Mouse (Mus musculus) neural tube, embryonic 11.5 days (tissue): ENCODE measurements at regions not wholly inside any gene's neighbourhood (a gene's known extent, or its start where the extent isn't known, plus 50 kb on each side); places are given as distances from the start of the nearest gene placed in this dataset.

Source experiments
- ATAC-seq: fragments of 200-750 bp; cut with Nextera tagmentation; 2 replicates; pipeline ENCODE4 v1.8.0; 2017; ENCODE audit warnings: moderate number of reproducible peaks, mild to moderate bottlenecking, moderate TSS enrichment, moderate library complexity; ENCODE audit not compliant: insufficient read depth, low FRiP score, low TSS enrichment
- DNase-seq: peaks from one replicate; pipeline ENCODE4 v3.0.0-alpha.2; 2015; ENCODE audit warnings: low spot score
- H3K27ac ChIP-seq: fragments of 300-500 bp; sonication (generic); 2 replicates; pipeline ENCODE4 v1.5.1; 2014; ENCODE audit warnings: low read depth, mild to moderate bottlenecking, low read length
- H3K27me3 ChIP-seq: fragments of 300-500 bp; sonication (generic); 2 replicates; pipeline ENCODE4 v1.6.1; 2014; ENCODE audit warnings: mild to moderate bottlenecking, low read length, mixed read lengths; ENCODE audit not compliant: control insufficient read depth, insufficient read depth
- H3K36me3 ChIP-seq: fragments of 300-500 bp; sonication (generic); 2 replicates; pipeline ENCODE4 v1.6.1; 2014; ENCODE audit warnings: mild to moderate bottlenecking, low read length, moderate library complexity, mixed read lengths; ENCODE audit not compliant: control insufficient read depth, insufficient read depth
- H3K4me1 ChIP-seq: fragments of 300-500 bp; sonication (generic); 2 replicates; pipeline ENCODE4 v1.6.1; 2014; ENCODE audit warnings: low read length, mixed read lengths; ENCODE audit not compliant: control insufficient read depth, insufficient read depth
- H3K4me2 ChIP-seq: fragments of 300-500 bp; sonication (generic); 2 replicates; pipeline ENCODE4 v1.6.1; 2014; ENCODE audit warnings: low read depth, mild to moderate bottlenecking, moderate library complexity
- H3K4me3 ChIP-seq: fragments of 300-500 bp; sonication (generic); 2 replicates; pipeline ENCODE4 v1.5.1; 2014; ENCODE audit warnings: low read depth, low read length
- H3K9ac ChIP-seq: fragments of 300-500 bp; sonication (generic); 2 replicates; pipeline ENCODE4 v1.6.1; 2014; ENCODE audit warnings: mild to moderate bottlenecking, low read length
- H3K9me3 ChIP-seq: fragments of 300-500 bp; sonication (generic); 2 replicates; pipeline ENCODE4 v1.6.1; 2016; ENCODE audit warnings: low read length; ENCODE audit not compliant: control insufficient read depth
- WGBS: fragments of 180-500 bp; shearing (Covaris S2); extraction: QIAGEN DNeasy Blood & Tissue Kit; methylation state at CpG from one replicate; pipeline ENCODE4 v1.1.7; 2014; 5-methylcytosine and 5-hydroxymethylcytosine counted together

DNA sequence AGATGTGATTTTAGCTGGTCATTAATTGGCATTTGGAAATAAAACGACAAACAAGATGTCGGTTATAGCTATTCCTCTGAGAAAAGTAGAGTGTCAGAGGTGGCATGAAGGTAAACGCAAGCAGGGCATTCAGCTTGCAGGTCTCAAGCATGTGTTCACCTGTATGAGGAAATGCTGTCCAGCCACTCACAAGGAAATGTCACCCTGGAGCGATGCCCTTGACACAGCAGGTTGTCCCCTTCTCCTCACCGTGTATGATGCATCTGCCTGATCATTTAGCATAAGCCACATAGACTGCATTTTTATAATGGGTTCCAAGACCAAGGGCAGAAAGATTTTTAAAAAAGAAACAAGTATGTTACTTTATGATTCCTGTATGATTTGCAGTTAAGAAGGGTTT, 83.9 kb upstream of the Peli1 start:
- no peak for DNase-seq
- Histone ChIP-seq H3K4me2 (no peak overlapping the region), H3K4me3 (no peak overlapping the region), H3K36me3 (no peaks in the 10 kb centered on the region), H3K27ac (no peak overlapping the region), H3K9ac (no peak overlapping the region), H3K27me3 (no peaks in the 10 kb centered on the region), H3K9me3 (no peaks in the 10 kb centered on the region), H3K4me1 (0 out of 2 replicates have a peak, but pooled peaks cover 2% of the 10 kb centered on the region)
- ATAC-seq = no peak
- 89% methylated on average over 5 of the region's 5 CpGs for WGBS

DNA sequence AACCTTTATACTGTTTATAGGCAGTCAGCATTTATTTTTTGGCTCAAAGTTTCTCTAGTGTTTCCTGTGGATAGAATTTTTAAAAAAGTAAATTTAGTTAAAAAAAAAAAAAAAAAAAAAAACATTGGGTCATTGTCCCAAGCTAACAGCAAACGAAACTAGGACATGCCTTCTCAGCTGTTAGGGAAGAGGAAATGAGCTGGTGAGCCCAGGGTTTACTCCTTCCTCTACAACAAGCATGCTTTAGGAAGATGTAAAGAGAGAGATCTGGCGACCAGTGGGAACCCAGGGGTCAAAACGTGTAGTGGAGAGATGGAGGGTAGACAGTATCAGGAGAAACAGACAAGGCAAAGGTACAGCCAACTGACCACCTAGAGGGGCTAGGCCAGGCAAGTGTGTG, 81.6 kb upstream of the Peli1 start:
- ATAC-seq = no peak
- Histone ChIP-seq H3K27me3 (no peaks in the 10 kb centered on the region), H3K4me3 (no peak overlapping the region), H3K36me3 (no peaks in the 10 kb centered on the region), H3K27ac (no peak overlapping the region), H3K9ac (no peak overlapping the region), H3K4me1 (0 out of 2 replicates have a peak, but pooled peaks cover 2% of the 10 kb centered on the region), H3K9me3 (no peaks in the 10 kb centered on the region), H3K4me2 (no peak overlapping the region)
- no peak for DNase-seq
- WGBS = 78% methylated on average over 3 of the region's 3 CpGs

DNA sequence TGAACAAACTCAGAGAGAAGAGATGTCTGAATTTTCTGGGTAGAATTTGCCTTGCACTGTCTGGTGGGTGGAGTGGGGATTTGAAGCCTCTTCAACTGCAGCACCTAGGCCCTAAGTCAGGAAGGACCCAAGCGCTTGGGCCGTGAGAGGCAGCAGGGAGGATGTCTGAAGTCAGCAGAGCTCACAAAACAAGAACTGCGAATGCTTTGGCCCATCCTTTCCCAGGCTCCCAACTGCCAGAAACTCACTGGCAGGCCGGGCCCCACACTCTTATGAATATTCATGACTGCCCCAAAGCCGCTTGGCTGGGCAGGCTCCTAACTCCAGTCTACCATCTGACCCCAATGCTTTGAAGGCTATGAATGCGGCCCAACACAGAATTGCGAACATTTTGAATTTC, 80.2 kb upstream of the Peli1 start:
- no peaks in the 10 kb centered on the region for H3K36me3 ChIP-seq
- no peaks in the 10 kb centered on the region for H3K27me3 ChIP-seq
- DNase-seq (peak; percentile 57), ATAC-seq (peak; percentile 81; the same call in 1 of the 2 replicates)
- WGBS = 28% methylated on average over 7 of the region's 7 CpGs
- H3K4me2 ChIP-seq = no peak overlapping the region
- H3K4me3 ChIP-seq = no peak overlapping the region
- H3K4me1 ChIP-seq = 0 out of 2 replicates have a peak, but pooled peaks cover 2% of the 10 kb centered on the region
- H3K9me3 ChIP-seq = no peaks in the 10 kb centered on the region
- H3K9ac ChIP-seq = no peak overlapping the region
- H3K27ac ChIP-seq = no peak overlapping the region

DNA sequence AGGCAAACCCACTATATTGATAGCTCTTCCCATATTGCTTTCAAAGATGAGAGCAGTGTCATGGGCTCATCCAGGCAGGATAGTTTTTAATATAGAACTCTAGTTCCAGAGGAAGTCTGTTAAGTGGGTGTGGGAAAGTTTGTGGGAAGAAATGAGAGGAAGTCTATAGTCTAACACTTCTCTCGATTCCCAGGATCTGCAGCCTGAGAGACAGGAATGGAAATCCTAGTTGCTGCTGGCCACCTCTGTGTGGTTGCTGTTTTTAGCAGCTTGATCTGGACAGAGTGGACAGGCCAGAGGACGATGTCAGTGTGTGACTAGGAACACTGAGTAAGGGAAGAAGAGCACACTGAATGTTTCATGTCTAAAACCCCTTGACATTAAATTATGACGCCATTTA, 76.8 kb upstream of the Peli1 start:
- no peak overlapping the region for H3K4me2 ChIP-seq
- ATAC-seq (no peak), DNase-seq (no peak)
- H3K4me3 ChIP-seq = no peak overlapping the region
- H3K36me3 ChIP-seq = no peaks in the 10 kb centered on the region
- 71% methylated on average over 3 of the region's 3 CpGs for WGBS
- H3K27ac ChIP-seq = no peak overlapping the region
- H3K27me3 ChIP-seq = no peaks in the 10 kb centered on the region
- H3K9ac ChIP-seq = no peak overlapping the region
- no peaks in the 10 kb centered on the region for H3K9me3 ChIP-seq
- H3K4me1 ChIP-seq = peaks cover 5% of the 10 kb centered on the region; the same call in 1 of the 2 replicates

DNA sequence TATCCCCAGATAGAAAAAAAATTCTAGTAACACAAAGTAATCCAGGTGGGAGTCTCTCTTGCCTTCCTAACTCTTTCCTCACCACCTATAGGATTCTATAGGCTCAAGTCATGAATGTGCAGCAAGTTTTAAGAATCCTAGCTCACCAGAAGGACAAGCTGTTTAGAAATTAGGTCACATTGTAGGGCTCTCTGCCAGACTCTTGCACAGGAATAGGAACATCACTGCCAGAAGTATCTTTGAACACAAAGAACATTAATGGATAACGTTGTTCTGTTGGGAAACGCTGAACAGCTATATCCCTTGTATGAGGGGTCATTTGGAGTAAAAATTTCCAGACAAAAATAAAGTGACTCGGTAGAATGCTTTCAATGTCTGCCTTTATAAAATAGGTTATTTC, 75.6 kb upstream of the Peli1 start:
- Histone ChIP-seq H3K4me1 (peaks cover 3% of the 10 kb centered on the region; the same call in 1 of the 2 replicates), H3K4me3 (no peak overlapping the region), H3K9ac (no peak overlapping the region), H3K9me3 (no peaks in the 10 kb centered on the region), H3K27ac (no peak overlapping the region), H3K36me3 (no peaks in the 10 kb centered on the region), H3K27me3 (no peaks in the 10 kb centered on the region), H3K4me2 (no peak overlapping the region)
- ATAC-seq (no peak), DNase-seq (no peak)
- 91% methylated on average over 3 of the region's 3 CpGs for WGBS

DNA sequence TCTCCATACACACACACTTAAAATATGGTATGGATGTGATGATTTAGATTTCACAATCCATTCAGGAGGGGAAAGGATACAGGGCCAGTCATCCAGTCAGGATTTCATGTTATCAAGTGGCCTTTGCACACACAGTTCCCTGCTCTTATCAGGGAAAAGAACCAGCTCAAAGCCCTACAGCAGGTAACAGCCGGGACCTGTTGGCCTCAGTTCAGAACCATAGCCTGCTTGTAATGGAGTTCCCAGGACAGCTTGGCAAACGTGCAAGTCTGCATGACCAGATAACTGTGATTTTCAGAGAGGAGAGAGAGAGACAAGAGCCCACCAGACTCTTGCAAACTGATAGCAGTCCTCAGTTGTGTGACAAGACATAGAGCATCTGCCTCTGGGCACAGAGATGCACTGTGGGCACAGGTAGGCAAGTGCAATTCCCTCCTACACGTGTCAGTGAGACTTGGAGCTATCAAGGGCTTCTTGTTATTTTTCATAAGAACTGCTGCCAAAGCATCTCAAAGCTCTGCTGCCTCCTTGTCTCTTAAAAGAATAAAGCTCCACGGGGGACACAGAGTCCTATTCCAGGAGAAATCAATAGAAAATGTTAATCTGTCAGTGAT, 74.9 kb upstream of the Peli1 start:
- WGBS = 37% methylated on average over 4 of the region's 4 CpGs
- Histone ChIP-seq H3K4me3 (no peak overlapping the region), H3K9ac (no peak overlapping the region), H3K36me3 (no peaks in the 10 kb centered on the region), H3K4me1 (peaks cover 3% of the 10 kb centered on the region; the same call in 1 of the 2 replicates), H3K27ac (no peak overlapping the region), H3K9me3 (no peaks in the 10 kb centered on the region), H3K4me2 (no peak overlapping the region), H3K27me3 (no peaks in the 10 kb centered on the region)
- ATAC-seq (no peak), DNase-seq (no peak)

DNA sequence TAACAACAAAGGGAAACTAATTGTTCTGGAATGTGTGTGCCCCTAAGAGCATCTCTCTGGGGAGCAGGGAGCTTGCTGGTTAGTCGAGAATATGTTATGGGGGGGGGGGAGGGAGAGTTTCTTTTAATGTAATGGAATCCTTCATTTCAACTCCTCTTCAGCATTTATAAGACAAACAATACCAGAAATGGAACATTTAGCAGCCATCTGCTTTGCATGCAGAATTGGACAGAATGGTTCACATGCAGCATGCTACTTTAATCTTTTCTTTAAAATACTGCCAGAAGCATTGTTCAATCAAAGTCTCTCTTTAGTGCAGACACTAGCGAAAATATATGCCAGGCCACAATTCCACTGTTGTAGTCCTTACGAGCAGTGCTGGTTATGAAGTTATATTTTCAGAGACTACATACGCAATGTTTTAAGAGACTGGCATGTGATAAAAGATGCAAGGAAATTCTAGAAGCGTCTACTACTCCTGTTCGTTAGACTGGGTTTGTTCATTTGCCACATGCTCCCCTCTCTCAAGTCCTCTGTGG, 74.2 kb upstream of the Peli1 start:
- ATAC-seq = no peak
- Histone ChIP-seq H3K4me1 (peaks cover 3% of the 10 kb centered on the region; the same call in 1 of the 2 replicates), H3K9me3 (no peaks in the 10 kb centered on the region), H3K9ac (no peak overlapping the region), H3K27ac (no peak overlapping the region), H3K4me3 (no peak overlapping the region), H3K36me3 (no peaks in the 10 kb centered on the region), H3K27me3 (no peaks in the 10 kb centered on the region), H3K4me2 (no peak overlapping the region)
- DNase-seq = no peak
- WGBS = 62% methylated on average over 6 of the region's 6 CpGs

DNA sequence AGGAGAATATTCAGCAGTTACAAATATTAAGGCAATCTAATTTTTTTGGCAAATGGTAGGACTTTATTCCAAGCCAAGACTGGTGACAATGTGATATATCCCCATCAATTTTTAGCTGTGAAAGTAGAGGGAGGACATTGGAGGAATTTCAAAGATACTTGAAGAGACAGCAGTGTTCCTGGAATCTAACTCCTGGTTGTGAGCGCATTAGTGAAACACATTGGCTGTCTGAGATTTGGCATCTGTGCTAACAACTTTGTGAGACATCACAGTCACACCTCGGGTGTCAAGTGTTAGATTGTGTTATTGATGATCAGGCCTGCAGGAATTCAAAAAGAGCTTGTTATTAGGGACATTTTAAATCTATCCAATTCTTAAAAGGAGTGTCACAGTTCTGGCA, 71.3 kb upstream of the Peli1 start:
- no peak for DNase-seq
- Histone ChIP-seq H3K4me1 (peaks cover 3% of the 10 kb centered on the region; the same call in 1 of the 2 replicates), H3K4me2 (no peak overlapping the region), H3K4me3 (no peak overlapping the region), H3K36me3 (no peaks in the 10 kb centered on the region), H3K27ac (no peak overlapping the region), H3K9ac (no peak overlapping the region), H3K27me3 (no peaks in the 10 kb centered on the region), H3K9me3 (no peaks in the 10 kb centered on the region)
- ATAC-seq = no peak
- 78% methylated on average over 2 of the region's 2 CpGs for WGBS

DNA sequence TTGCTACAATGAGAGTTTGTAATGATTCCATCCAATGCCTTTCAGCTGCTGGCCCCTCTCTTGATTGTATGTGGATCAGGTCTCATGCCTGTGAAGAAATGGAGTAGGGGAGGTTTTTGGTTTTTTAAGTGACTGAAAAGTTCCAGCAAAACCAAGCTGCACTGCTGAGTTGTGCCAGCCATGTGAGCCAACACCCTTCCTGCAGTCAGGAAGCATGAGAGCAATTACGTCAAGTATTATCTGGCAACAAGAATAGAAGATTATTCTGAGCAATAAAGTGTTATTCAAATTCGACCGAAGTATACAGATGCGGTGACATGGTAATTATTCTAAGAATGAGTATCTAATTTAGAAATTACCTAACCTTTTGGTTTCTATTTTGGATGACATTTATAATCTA, 67.0 kb upstream of the Peli1 start:
- Histone ChIP-seq H3K9ac (no peak overlapping the region), H3K4me1 (no peaks in the 10 kb centered on the region), H3K9me3 (no peaks in the 10 kb centered on the region), H3K36me3 (no peaks in the 10 kb centered on the region), H3K4me2 (no peak overlapping the region), H3K27ac (no peak overlapping the region), H3K27me3 (no peaks in the 10 kb centered on the region), H3K4me3 (no peak overlapping the region)
- 94% methylated on average over 4 of the region's 4 CpGs for WGBS
- DNase-seq (no peak), ATAC-seq (no peak)
